Comparison of ENCODE assay signal across 14 mouse cellular contexts in the genomic region with DNA sequence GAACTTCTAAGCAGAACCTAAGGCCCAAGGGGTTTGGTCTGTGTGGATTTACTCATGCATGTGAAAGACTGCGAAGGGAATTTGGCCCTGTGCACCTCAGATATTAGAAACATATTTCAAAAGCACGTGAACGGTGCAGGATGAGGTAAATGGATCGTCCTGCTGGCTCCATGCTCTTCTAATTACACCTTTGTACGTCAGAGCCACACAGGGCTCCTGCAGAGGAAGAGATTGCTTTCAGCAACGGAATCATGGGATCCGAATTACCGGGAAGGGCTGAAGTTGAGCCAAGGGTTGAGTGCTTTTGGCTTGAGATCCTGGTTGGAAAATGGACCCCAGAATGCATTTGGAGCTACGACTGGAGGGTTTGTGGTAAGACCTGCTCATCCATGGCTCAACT. TPM values are rescaled to one million over a fixed set of nuclear protein-coding genes. Genes with fewer than 3 reads are reported as not detected.
DNase-seq lines count a peak whose midpoint lies in the region; ATAC-seq lines count a peak whose summit lies in the region.
"Had no signal": no experiment of that assay in that cellular context is flagged by ENCODE, and none has a peak within 500 bp of the region (broad histone marks: within the 10 kb centered on the region; RNA-seq: fewer than 3 reads in every experiment).

No protein-coding gene starts in this region.

- H3K27me3 ChIP-seq in hindbrain, embryonic 11.5 days (ENCODE audit: control insufficient read depth, insufficient read depth, low read length), result no peaks in the 10 kb centered on the region
- no peaks in the 10 kb centered on the region for H3K27me3 ChIP-seq in hindbrain, embryonic 16.5 days (replicated peaks; ENCODE audit: control insufficient read depth, insufficient read depth, low read length)
- no peaks in the 10 kb centered on the region for H3K27me3 ChIP-seq in limb, embryonic 13.5 days
- H3K27me3 ChIP-seq: midbrain, embryonic 12.5 days; neural tube, embryonic 13.5 days had no signal

- no peak overlapping the region for H3K27ac ChIP-seq in hindbrain, embryonic 11.5 days (ENCODE audit: low read depth, low read length)
- no peak overlapping the region for H3K27ac ChIP-seq in hindbrain, embryonic 16.5 days (ENCODE audit: low read depth, low read length)
- H3K27ac ChIP-seq in limb, embryonic 13.5 days, result peak overlapping the region; percentile 6; the same call in 1 of the 2 replicates
- H3K27ac ChIP-seq: midbrain, embryonic 12.5 days; neural tube, embryonic 13.5 days had no signal

- H3K4me2 ChIP-seq in hindbrain, embryonic 11.5 days (replicated peaks; ENCODE audit: low read depth, low read length), result no peak overlapping the region
- no peak overlapping the region for H3K4me2 ChIP-seq in hindbrain, embryonic 16.5 days (ENCODE audit: low read length)
- no peak overlapping the region for H3K4me2 ChIP-seq in limb, embryonic 13.5 days (replicated peaks)
- H3K4me2 ChIP-seq: midbrain, embryonic 12.5 days; neural tube, embryonic 13.5 days had no signal

- ATAC-seq in hindbrain, embryonic 11.5 days (ENCODE audit: low FRiP score), result no peak
- ATAC-seq in hindbrain, embryonic 16.5 days, result no peak
- ATAC-seq in limb, embryonic 13.5 days (ENCODE audit: low FRiP score, low read depth), result peak; percentile 46; the same call in 1 of the 2 replicates

- WGBS in hindbrain, embryonic 11.5 days, result 67% methylated on average over 9 of the region's 9 CpGs
- 41% methylated on average over 9 of the region's 9 CpGs for WGBS in hindbrain, embryonic 16.5 days
- WGBS in limb, embryonic 13.5 days, result 29% methylated on average over 9 of the region's 9 CpGs

- H3K9ac ChIP-seq in hindbrain, embryonic 11.5 days (ENCODE audit: low read depth, low read length), result no peak overlapping the region
- no peak overlapping the region for H3K9ac ChIP-seq in hindbrain, embryonic 16.5 days (ENCODE audit: low read depth, low read length)
- no peak overlapping the region for H3K9ac ChIP-seq in limb, embryonic 13.5 days
- H3K9ac ChIP-seq: midbrain, embryonic 12.5 days; neural tube, embryonic 13.5 days had no signal

- H3K9me3 ChIP-seq in hindbrain, embryonic 11.5 days (ENCODE audit: control insufficient read depth, low read length), result no peaks in the 10 kb centered on the region
- H3K9me3 ChIP-seq in hindbrain, embryonic 16.5 days (ENCODE audit: control insufficient read depth, low read length), result no peaks in the 10 kb centered on the region
- H3K9me3 ChIP-seq in limb, embryonic 13.5 days, result no peaks in the 10 kb centered on the region
- H3K9me3 ChIP-seq: midbrain, embryonic 12.5 days; neural tube, embryonic 13.5 days had no signal

- H3K36me3 ChIP-seq in hindbrain, embryonic 11.5 days (ENCODE audit: control insufficient read depth, insufficient read depth, low read length), result no peaks in the 10 kb centered on the region
- no peaks in the 10 kb centered on the region for H3K36me3 ChIP-seq in hindbrain, embryonic 16.5 days (ENCODE audit: control insufficient read depth, insufficient read depth, low read length)
- no peaks in the 10 kb centered on the region for H3K36me3 ChIP-seq in limb, embryonic 13.5 days
- H3K36me3 ChIP-seq: midbrain, embryonic 12.5 days; neural tube, embryonic 13.5 days had no signal

- peak; percentile 30 to 34 for DNase-seq in cerebellum, postnatal 14 days
- no peak for DNase-seq in cerebellum, adult 9-11 months
- peak; percentile 13 for DNase-seq in hindbrain, embryonic 11.5 days (ENCODE audit: low spot score)
- peak; percentile 53 for DNase-seq in NIH3T3 (ENCODE audit: low read depth)
- no peak for DNase-seq in urinary bladder, postnatal 10 days (ENCODE audit: low spot score)
- DNase-seq in adrenal gland, adult 18-20 months (ENCODE audit: low spot score in 2 of 2), result no peak
- DNase-seq: cerebellum, adult 2 months; kidney, adult 11 months; lung, adult 18-20 months; right cerebral cortex, postnatal 25 days had no signal

- no peaks in the 10 kb centered on the region for H3K4me1 ChIP-seq in hindbrain, embryonic 11.5 days (replicated peaks; ENCODE audit: control insufficient read depth, insufficient read depth, low read length)
- no peaks in the 10 kb centered on the region; the same call in 1 of the 2 replicates for H3K4me1 ChIP-seq in hindbrain, embryonic 16.5 days (ENCODE audit: control insufficient read depth, insufficient read depth, low read depth, low read length)
- H3K4me1 ChIP-seq in limb, embryonic 13.5 days, result peaks cover 59% of the 10 kb centered on the region

- H3K4me3 ChIP-seq in hindbrain, embryonic 11.5 days (ENCODE audit: low read depth, low read length), result no peak overlapping the region
- no peak overlapping the region for H3K4me3 ChIP-seq in hindbrain, embryonic 16.5 days (ENCODE audit: low read length)
- H3K4me3 ChIP-seq in limb, embryonic 13.5 days, result no peak overlapping the region
- H3K4me3 ChIP-seq: midbrain, embryonic 12.5 days; neural tube, embryonic 13.5 days had no signal

RNA-seq across cellular contexts. Expression of a gene that starts 4.6 kb away (rescaled TPM):
- 0.74 and 1.3 TPM in 2 replicates for polyA plus RNA-seq in hindbrain, embryonic 11.5 days (2014; fragmentation: Nextera tagmentation; extraction: Ambion mirVana)
- polyA plus RNA-seq in hindbrain, embryonic 16.5 days (2015; fragmentation: Nextera tagmentation; extraction: Ambion mirVana), result 1.8 and 1.9 TPM in 2 replicates
- polyA plus RNA-seq in limb, embryonic 13.5 days (2015; fragmentation: Nextera tagmentation; extraction: Ambion mirVana), result 13.2 and 13.5 TPM in 2 replicates
- 1 to 10 TPM; 5.0 to 5.4 TPM for total RNA-seq in adrenal gland, adult 18-20 months (2021)

Comparison
In these comparisons a context has a peak if more than half of its experiments do, and no peak if none do; other contexts are left out.
1. DNase-seq: peak in cerebellum, postnatal 14 days (2 of 2), hindbrain, embryonic 11.5 days (single experiment) and NIH3T3 (single experiment); none in cerebellum, adult 9-11 months (single experiment), urinary bladder, postnatal 10 days (single experiment) and adrenal gland, adult 18-20 months (0 of 2).